Mouse (Mus musculus) gastrocnemius, adult 2 months (tissue): ENCODE results near the gene Tyk2. TPM values are rescaled to one million over a fixed set of nuclear protein-coding genes. Genes with fewer than 3 reads are reported as not detected.

Experiments
- DNase-seq: peaks from one replicate; pipeline ENCODE4 v3.0.0; 2022
- H3K27ac ChIP-seq: fragments of 200-600 bp; 2 replicates; pipeline ENCODE4 v1.8.1; 2022; ENCODE audit warnings: mild to moderate bottlenecking
- H3K4me3 ChIP-seq: fragments of 200-600 bp; 2 replicates; pipeline ENCODE4 v1.8.1; 2022; ENCODE audit warnings: mild to moderate bottlenecking, moderate library complexity
- CTCF ChIP-seq: fragments of 200-600 bp; IDR thresholded peaks from 2 replicates; pipeline ENCODE4 v1.8.1; 2022; ENCODE audit warnings: antibody characterized with exemption, mild to moderate bottlenecking, moderate library complexity
- intact Hi-C: fragments of 180-260 bp; cut with DNase I; formaldehyde crosslinking; loops from one replicate; pipeline ENCODE4 v1.15.1; 2025
- total RNA-seq, 2 experiments: library from RNA; stranded (reverse); gene quantifications; 2 replicates each; pipeline ENCODE4 v1.2.3; 2021

Gene Tyk2
- total RNA-seq, 2 experiments from 2014 or later: 4.4 to 5.9 TPM

GRCm38 (mm10) chr9:21097793-21098192 is 33.2 kb downstream of the Tyk2 start:
- no peak for TF ChIP-seq CTCF
- Histone ChIP-seq H3K4me3 (no peak overlapping the region), H3K27ac (no peak overlapping the region)
- intact Hi-C loops: no loop called here
- no peak for DNase-seq

GRCm38 (mm10) chr9:21095958-21096357 is 35.1 kb downstream of the Tyk2 start:
- Histone ChIP-seq H3K27ac (no peak overlapping the region), H3K4me3 (no peak overlapping the region)
- no peak for TF ChIP-seq CTCF
- DNase-seq: no peak
- intact Hi-C loops: no loop called here

DNA sequence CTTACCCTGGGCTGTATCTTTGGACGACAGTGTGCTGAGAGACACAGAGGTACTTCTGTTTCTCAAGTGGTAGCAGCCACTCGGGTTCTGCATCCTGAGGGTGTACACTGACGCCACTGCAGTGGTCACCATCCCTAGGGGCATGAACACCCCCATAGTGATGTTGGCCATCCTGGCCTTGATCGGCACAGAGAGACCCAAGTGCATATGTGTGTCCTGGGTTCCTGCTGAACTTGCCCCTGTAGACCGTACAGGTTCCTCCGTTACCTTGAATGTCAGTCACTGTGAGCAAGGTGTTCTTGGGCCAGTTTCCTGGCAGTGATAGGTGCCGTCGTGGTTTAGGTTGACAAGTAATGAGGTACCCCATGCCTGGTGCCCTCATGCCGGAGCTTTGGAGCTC is 37.6 kb downstream of the Tyk2 start:
- Histone ChIP-seq H3K4me3 (no peak overlapping the region), H3K27ac (no peak overlapping the region)
- no peak for DNase-seq
- intact Hi-C loops: loop anchor here (5.0 kb wide), 2 partner anchors 39 to 54 kb away; partner anchors contain the start of genes Cdc37 and Tyk2
- TF ChIP-seq CTCF: no peak

GRCm38 (mm10) chr9:21091707-21092320 is 39.2 kb downstream of the Tyk2 start, which contains the start of the genes Gm38431 and Raver1:
Gene Gm38431, minus strand, starts transcription at chr9:21091997.
Gene Raver1, minus strand, starts transcription at chr9:21092008.
- intact Hi-C loops: loop anchor here (2.0 to 5.0 kb wide), 3 partner anchors 40 to 59 kb away; partner anchors contain the start of genes Cdc37, Icam5 and Tyk2
- DNase-seq: peak; percentile 98
- Histone ChIP-seq H3K27ac (peak within 1 kb of the TSS; percentile 92), H3K4me3 (peak within 1 kb of the TSS; percentile 88)
- no peak for TF ChIP-seq CTCF

GRCm38 (mm10) chr9:21090972-21091706 is 39.9 kb downstream of the Tyk2 start:
- TF ChIP-seq CTCF: no peak
- peak overlapping the region; percentile 92 for H3K27ac ChIP-seq
- intact Hi-C loops: loop anchor here (2.0 to 5.0 kb wide), 3 partner anchors 41 to 58 kb away; partner anchors contain the start of genes Cdc37, Icam5 and Tyk2

GRCm38 (mm10) chr9:21090537-21090936 is 40.5 kb downstream of the Tyk2 start:
- intact Hi-C loops: loop anchor here (2.0 to 5.0 kb wide), 3 partner anchors 42 to 58 kb away; partner anchors contain the start of genes Cdc37, Icam5 and Tyk2
- no peak for DNase-seq
- peak overlapping the region; percentile 88 for H3K4me3 ChIP-seq
- H3K27ac ChIP-seq: peak overlapping the region; percentile 92; the same call in 1 of the 2 replicates
- no peak for TF ChIP-seq CTCF

More at GRCm38 (mm10) chr9:21090972-21091706, 39.9 kb downstream of the Tyk2 start:
- H3K4me3 ChIP-seq: peak overlapping the region; percentile 88
- no peak for DNase-seq

DNA sequence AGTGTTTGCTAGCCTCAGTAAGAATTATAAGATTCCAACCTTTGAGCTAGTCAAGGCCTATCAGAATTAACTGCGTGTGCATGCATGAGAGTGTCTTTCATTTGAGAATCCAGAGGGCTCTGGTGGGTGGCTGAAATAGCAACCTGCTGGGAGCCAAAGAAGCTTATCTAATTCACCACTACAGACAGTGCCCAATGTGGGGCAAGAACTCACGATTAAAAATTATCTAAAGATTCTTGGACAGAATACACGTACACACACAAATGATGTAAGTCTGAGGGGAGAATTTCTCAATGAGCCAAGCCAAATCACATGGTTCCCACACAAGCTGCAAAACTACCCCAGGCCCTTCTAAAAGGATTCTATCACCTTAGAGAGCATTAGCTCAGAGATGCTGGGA is 47.7 kb downstream of the Tyk2 start:
- Histone ChIP-seq H3K4me3 (no peak overlapping the region), H3K27ac (no peak overlapping the region)
- TF ChIP-seq CTCF: no peak
- DNase-seq: no peak
- intact Hi-C loops: no loop called here

DNA sequence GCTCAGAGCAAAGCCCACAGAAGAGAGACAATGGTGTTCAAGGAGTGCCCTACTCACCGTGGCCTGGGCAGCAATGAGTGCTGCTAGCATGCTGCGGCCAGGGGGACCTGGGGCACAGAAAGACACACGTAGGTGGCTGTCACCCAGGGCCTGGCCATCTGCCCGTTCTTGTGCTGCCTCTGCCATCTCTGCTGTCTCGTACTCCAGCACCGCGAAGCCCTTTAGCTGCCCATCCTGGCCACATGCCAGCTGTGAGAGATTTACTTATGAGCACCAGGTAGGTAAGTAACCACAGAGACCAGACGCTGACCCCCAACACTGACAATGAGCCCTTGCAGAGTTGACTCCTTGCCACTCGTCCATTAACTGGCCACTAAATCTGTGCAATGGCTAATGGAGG is 49.9 kb downstream of the Tyk2 start:
- Histone ChIP-seq H3K27ac (no peak overlapping the region), H3K4me3 (no peak overlapping the region)
- no peak for TF ChIP-seq CTCF
- intact Hi-C loops: no loop called here
- peak; percentile 42 for DNase-seq

DNA sequence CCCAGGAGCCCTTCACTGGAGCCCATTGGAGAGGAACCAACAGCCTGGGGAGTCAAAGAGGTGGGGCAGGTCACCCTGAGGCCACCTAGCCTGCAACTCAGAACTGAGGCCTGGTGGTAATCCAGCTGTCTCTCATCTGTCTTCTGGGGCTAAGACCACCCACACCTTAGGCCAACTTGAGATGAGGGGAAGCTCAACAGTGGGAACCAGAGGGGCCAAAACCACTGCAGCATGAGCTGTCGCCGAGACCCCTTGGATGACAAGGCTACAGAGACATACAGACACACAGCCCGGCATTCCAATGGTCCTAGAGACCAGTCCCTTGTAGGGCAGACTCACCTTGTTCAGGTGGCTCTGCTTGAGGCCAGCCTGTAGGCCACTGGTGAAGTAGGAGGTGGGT is 55.4 kb downstream of the Tyk2 start:
- TF ChIP-seq CTCF: no peak
- Histone ChIP-seq H3K27ac (no peak overlapping the region), H3K4me3 (no peak overlapping the region)
- intact Hi-C loops: no loop called here
- DNase-seq: no peak

GRCm38 (mm10) chr9:21074173-21074572 is 56.9 kb downstream of the Tyk2 start:
- H3K4me3 ChIP-seq: peak overlapping the region; percentile 95; the same call in 1 of the 2 replicates
- no peak for TF ChIP-seq CTCF
- intact Hi-C loops: loop anchor here (5.0 kb wide), 1 partner anchor 177 kb away; the partner anchor contains the start of gene Eif3g
- no peak for DNase-seq
- peak overlapping the region; percentile 91; the same call in 1 of the 2 replicates for H3K27ac ChIP-seq

GRCm38 (mm10) chr9:21073044-21073840 is 57.8 kb downstream of the Tyk2 start, which contains the start of the genes Gm49373 and Fdx1l:
Gene Gm49373, minus strand, starts transcription at chr9:21073096.
Gene Fdx1l, minus strand, starts transcription at chr9:21073614.
- DNase-seq: peak; percentile 94
- intact Hi-C loops: loop anchor here (5.0 kb wide), 1 partner anchor 176 kb away; the partner anchor contains the start of gene Eif3g
- no peak for TF ChIP-seq CTCF

GRCm38 (mm10) chr9:21072641-21073040 is 58.4 kb downstream of the Tyk2 start:
- Histone ChIP-seq H3K4me3 (peak overlapping the region; percentile 95), H3K27ac (peak overlapping the region; percentile 91)
- DNase-seq: no peak
- intact Hi-C loops: loop anchor here (5.0 kb wide), 1 partner anchor 175 kb away; the partner anchor contains the start of gene Eif3g
- TF ChIP-seq CTCF: no peak

More at GRCm38 (mm10) chr9:21073044-21073840, 57.8 kb downstream of the Tyk2 start, which contains the start of the genes Gm49373 and Fdx1l:
- peak within 1 kb of the TSS; percentile 91 for H3K27ac ChIP-seq
- H3K4me3 ChIP-seq: peak within 1 kb of the TSS; percentile 95
